Mouse (Mus musculus): ENCODE data around the gene Dock11. TPM values are rescaled to one million over a fixed set of nuclear protein-coding genes. Genes with fewer than 3 reads are reported as not detected.
A peak's percentile ranks its signal among the peaks of the same experiment; 100 is the strongest.

Dock11 gene
- total RNA-seq, 2 experiments from 2014 or later, result 15.4 to 21.1 TPM

GRCm38 (mm10) chrX:36101318-36101717 lies 212.7 kb downstream of the Dock11 start:
- no peak for DNase-seq

GRCm38 (mm10) chrX:36108601-36109000 lies 220.0 kb downstream of the Dock11 start:
- no peak for DNase-seq

GRCm38 (mm10) chrX:36111622-36112421 lies 223.2 kb downstream of the Dock11 start, which contains the start of gene Il13ra1:
Il13ra1 (plus strand) TSS chrX:36112110.
- peak; percentile 1 to 5 for DNase-seq

GRCm38 (mm10) chrX:36112422-36112750 lies 223.8 kb downstream of the Dock11 start:
- DNase-seq, result no peak

GRCm38 (mm10) chrX:36115171-36115570 lies 226.5 kb downstream of the Dock11 start:
- DNase-seq, result no peak

Other genes with a start within 250 kb of the Dock11 start
- gene Il13ra1, start 223.3 kb downstream of the Dock11 start, total RNA-seq (2021), result 1 to 10 TPM; 3.8 to 4.1 TPM

All from layer of hippocampus, postnatal 36 days (tissue).